In genomic region chr10:121974591-121974990, GRCm38 (mm10) we compare ENCODE assay signal across 16 mouse cellular contexts.
"Had no signal": no experiment of that assay in that cellular context is flagged by ENCODE, and none has a peak within 500 bp of the region (broad histone marks: within the 10 kb centered on the region; RNA-seq: fewer than 3 reads in every experiment).

No protein-coding gene starts in this region.

- H3K9ac ChIP-seq: kidney, embryonic 15.5 days; limb, embryonic 15.5 days; liver, embryonic 14.5 days; liver, postnatal 0 days; lung, embryonic 14.5 days; midbrain, embryonic 12.5 days; neural tube, embryonic 13.5 days had no signal

- H3K27me3 ChIP-seq: kidney, embryonic 15.5 days; limb, embryonic 15.5 days; midbrain, embryonic 12.5 days; neural tube, embryonic 13.5 days had no signal

- ATAC-seq: lung, postnatal 0 days; midbrain, embryonic 16.5 days had no signal

- H3K36me3 ChIP-seq: kidney, embryonic 15.5 days; limb, embryonic 15.5 days; midbrain, embryonic 12.5 days; neural tube, embryonic 13.5 days had no signal

- DNase-seq: kidney, postnatal 10 days; kidney, postnatal 4 days; liver, postnatal 0 days; lung, embryonic 14.5 days; thymus, adult 18-20 months; thymus, postnatal 36 days had no signal

- H3K4me3 ChIP-seq: kidney, embryonic 15.5 days; limb, embryonic 15.5 days; midbrain, embryonic 12.5 days; myocyte; neural tube, embryonic 13.5 days had no signal

- H3K9me3 ChIP-seq: kidney, embryonic 15.5 days; limb, embryonic 15.5 days; midbrain, embryonic 12.5 days; neural tube, embryonic 13.5 days had no signal

- H3K4me2 ChIP-seq: kidney, embryonic 15.5 days; limb, embryonic 15.5 days; liver, embryonic 11.5 days; lung, embryonic 14.5 days; midbrain, embryonic 12.5 days; neural tube, embryonic 13.5 days had no signal

- H3K27ac ChIP-seq: kidney, embryonic 15.5 days; limb, embryonic 15.5 days; liver, embryonic 14.5 days; macrophage; midbrain, embryonic 12.5 days; neural tube, embryonic 13.5 days had no signal
